Mouse (Mus musculus): ENCODE measurements at regions not wholly inside any gene's neighbourhood (a gene's known extent, or its start where the extent isn't known, plus 50 kb on each side); places are given as distances from the start of the nearest gene placed in this dataset.

- Histone ChIP-seq H3K9me3 (ENCODE audit: control insufficient read depth, low read length) (no peaks in the 10 kb centered on the region), H3K36me3 (ENCODE audit: control insufficient read depth, insufficient read depth, low read length) (no peaks in the 10 kb centered on the region), H3K9ac (replicated peaks; ENCODE audit: low read length) (no peak overlapping the region), H3K27me3 (ENCODE audit: control insufficient read depth, insufficient read depth, low read length) (no peaks in the 10 kb centered on the region), H3K27ac (replicated peaks; ENCODE audit: low read depth, low read length) (no peak overlapping the region), H3K4me1 (ENCODE audit: control insufficient read depth, insufficient read depth, low read length) (no peaks in the 10 kb centered on the region), H3K4me2 (ENCODE audit: low read length) (no peak overlapping the region), H3K4me3 (replicated peaks; ENCODE audit: low read depth, low read length) (no peak overlapping the region)
- no peak for ATAC-seq (ENCODE audit: low FRiP score, low TSS enrichment)
- DNase-seq: no peak
Observed at GRCm38 (mm10) chr1:27642118-27642517, 954.9 kb upstream of the 4931408C20Rik start.

- Histone ChIP-seq H3K36me3 (ENCODE audit: control insufficient read depth, insufficient read depth, low read length) (no peaks in the 10 kb centered on the region), H3K4me3 (replicated peaks; ENCODE audit: low read depth, low read length) (no peak overlapping the region), H3K4me1 (ENCODE audit: control insufficient read depth, insufficient read depth, low read length) (no peaks in the 10 kb centered on the region), H3K27me3 (ENCODE audit: control insufficient read depth, insufficient read depth, low read length) (no peaks in the 10 kb centered on the region), H3K4me2 (ENCODE audit: low read length) (no peak overlapping the region), H3K9me3 (ENCODE audit: control insufficient read depth, low read length) (no peaks in the 10 kb centered on the region), H3K9ac (replicated peaks; ENCODE audit: low read length) (no peak overlapping the region), H3K27ac (replicated peaks; ENCODE audit: low read depth, low read length) (no peak overlapping the region)
- ATAC-seq (ENCODE audit: low FRiP score, low TSS enrichment): no peak
- DNase-seq: no peak
Observed at GRCm38 (mm10) chr1:27629101-27629500, 941.8 kb upstream of the 4931408C20Rik start.

GRCm38 (mm10) chr1:27616250-27616649 lies 929.0 kb upstream of the 4931408C20Rik start:
- Histone ChIP-seq H3K36me3 (ENCODE audit: control insufficient read depth, insufficient read depth, low read length) (no peaks in the 10 kb centered on the region), H3K4me2 (ENCODE audit: low read length) (no peak overlapping the region), H3K9me3 (ENCODE audit: control insufficient read depth, low read length) (no peaks in the 10 kb centered on the region), H3K9ac (replicated peaks; ENCODE audit: low read length) (no peak overlapping the region), H3K27me3 (ENCODE audit: control insufficient read depth, insufficient read depth, low read length) (no peaks in the 10 kb centered on the region), H3K4me3 (replicated peaks; ENCODE audit: low read depth, low read length) (no peak overlapping the region), H3K27ac (replicated peaks; ENCODE audit: low read depth, low read length) (no peak overlapping the region), H3K4me1 (ENCODE audit: control insufficient read depth, insufficient read depth, low read length) (no peaks in the 10 kb centered on the region)
- DNase-seq (no peak), ATAC-seq (ENCODE audit: low FRiP score, low TSS enrichment) (no peak)

- H3K9ac ChIP-seq (replicated peaks; ENCODE audit: low read length): no peak overlapping the region
- H3K36me3 ChIP-seq (ENCODE audit: control insufficient read depth, insufficient read depth, low read length): no peaks in the 10 kb centered on the region
- DNase-seq: no peak
- no peak overlapping the region for H3K27ac ChIP-seq (replicated peaks; ENCODE audit: low read depth, low read length)
- no peaks in the 10 kb centered on the region for H3K4me1 ChIP-seq (ENCODE audit: control insufficient read depth, insufficient read depth, low read length)
- no peaks in the 10 kb centered on the region for H3K9me3 ChIP-seq (ENCODE audit: control insufficient read depth, low read length)
- no peaks in the 10 kb centered on the region for H3K27me3 ChIP-seq (ENCODE audit: control insufficient read depth, insufficient read depth, low read length)
- ATAC-seq (ENCODE audit: low FRiP score, low TSS enrichment): no peak
- H3K4me3 ChIP-seq (replicated peaks; ENCODE audit: low read depth, low read length): no peak overlapping the region
- no peak overlapping the region for H3K4me2 ChIP-seq (ENCODE audit: low read length)
- WGBS: 83% methylated on average over 8 of the region's 8 CpGs
Observed at GRCm38 (mm10) chr1:27608606-27609005, 921.3 kb upstream of the 4931408C20Rik start.

GRCm38 (mm10) chr1:27578776-27579175 lies 891.5 kb upstream of the 4931408C20Rik start:
- H3K27me3 ChIP-seq (ENCODE audit: control insufficient read depth, insufficient read depth, low read length): no peaks in the 10 kb centered on the region
- no peaks in the 10 kb centered on the region for H3K4me1 ChIP-seq (ENCODE audit: control insufficient read depth, insufficient read depth, low read length)
- H3K4me2 ChIP-seq (ENCODE audit: low read length): no peak overlapping the region
- no peak overlapping the region for H3K4me3 ChIP-seq (replicated peaks; ENCODE audit: low read depth, low read length)
- ATAC-seq (ENCODE audit: low FRiP score, low TSS enrichment) (no peak), DNase-seq (peak; percentile 9)
- no peaks in the 10 kb centered on the region for H3K36me3 ChIP-seq (ENCODE audit: control insufficient read depth, insufficient read depth, low read length)
- no peaks in the 10 kb centered on the region for H3K9me3 ChIP-seq (ENCODE audit: control insufficient read depth, low read length)
- H3K9ac ChIP-seq (replicated peaks; ENCODE audit: low read length): no peak overlapping the region
- no peak overlapping the region for H3K27ac ChIP-seq (replicated peaks; ENCODE audit: low read depth, low read length)

- no peak overlapping the region for H3K9ac ChIP-seq (replicated peaks; ENCODE audit: low read length)
- DNase-seq (peak; percentile 62), ATAC-seq (ENCODE audit: low FRiP score, low TSS enrichment) (no peak)
- H3K36me3 ChIP-seq (ENCODE audit: control insufficient read depth, insufficient read depth, low read length): no peaks in the 10 kb centered on the region
- no peaks in the 10 kb centered on the region for H3K9me3 ChIP-seq (ENCODE audit: control insufficient read depth, low read length)
- no peak overlapping the region for H3K4me3 ChIP-seq (replicated peaks; ENCODE audit: low read depth, low read length)
- H3K27ac ChIP-seq (replicated peaks; ENCODE audit: low read depth, low read length): no peak overlapping the region
- H3K4me1 ChIP-seq (ENCODE audit: control insufficient read depth, insufficient read depth, low read length): no peaks in the 10 kb centered on the region
- H3K27me3 ChIP-seq (ENCODE audit: control insufficient read depth, insufficient read depth, low read length): no peaks in the 10 kb centered on the region
- H3K4me2 ChIP-seq (ENCODE audit: low read length): no peak overlapping the region
Observed at GRCm38 (mm10) chr1:27559426-27559825, 872.2 kb upstream of the 4931408C20Rik start.

GRCm38 (mm10) chr1:27510787-27511395 lies 823.6 kb upstream of the 4931408C20Rik start:
- DNase-seq (peak; percentile 34), ATAC-seq (ENCODE audit: low FRiP score, low TSS enrichment) (no peak)

GRCm38 (mm10) chr1:27503807-27504206 lies 816.5 kb upstream of the 4931408C20Rik start:
- H3K27me3 ChIP-seq (ENCODE audit: control insufficient read depth, insufficient read depth, low read length): no peaks in the 10 kb centered on the region
- no peak overlapping the region for H3K27ac ChIP-seq (replicated peaks; ENCODE audit: low read depth, low read length)
- H3K4me3 ChIP-seq (replicated peaks; ENCODE audit: low read depth, low read length): no peak overlapping the region
- no peak overlapping the region for H3K4me2 ChIP-seq (ENCODE audit: low read length)
- H3K9me3 ChIP-seq (ENCODE audit: control insufficient read depth, low read length): no peaks in the 10 kb centered on the region
- no peak for DNase-seq
- no peaks in the 10 kb centered on the region for H3K4me1 ChIP-seq (ENCODE audit: control insufficient read depth, insufficient read depth, low read length)
- no peaks in the 10 kb centered on the region for H3K36me3 ChIP-seq (ENCODE audit: control insufficient read depth, insufficient read depth, low read length)
- no peak overlapping the region for H3K9ac ChIP-seq (replicated peaks; ENCODE audit: low read length)
- no peak for ATAC-seq (ENCODE audit: low FRiP score, low TSS enrichment)
- 30% methylated on average over 2 of the region's 2 CpGs for WGBS

More at GRCm38 (mm10) chr1:27510787-27511395, 823.6 kb upstream of the 4931408C20Rik start:
- Histone ChIP-seq H3K27ac (replicated peaks; ENCODE audit: low read depth, low read length) (no peak overlapping the region), H3K9ac (replicated peaks; ENCODE audit: low read length) (no peak overlapping the region), H3K4me1 (ENCODE audit: control insufficient read depth, insufficient read depth, low read length) (no peaks in the 10 kb centered on the region), H3K36me3 (ENCODE audit: control insufficient read depth, insufficient read depth, low read length) (no peaks in the 10 kb centered on the region), H3K27me3 (ENCODE audit: control insufficient read depth, insufficient read depth, low read length) (no peaks in the 10 kb centered on the region), H3K9me3 (ENCODE audit: control insufficient read depth, low read length) (no peaks in the 10 kb centered on the region), H3K4me2 (ENCODE audit: low read length) (no peak overlapping the region), H3K4me3 (replicated peaks; ENCODE audit: low read depth, low read length) (no peak overlapping the region)
- 78% methylated on average over 4 of the region's 4 CpGs for WGBS

- H3K9ac ChIP-seq (replicated peaks; ENCODE audit: low read length): no peak overlapping the region
- no peaks in the 10 kb centered on the region for H3K9me3 ChIP-seq (ENCODE audit: control insufficient read depth, low read length)
- 83% methylated on average over 2 of the region's 2 CpGs for WGBS
- ATAC-seq (ENCODE audit: low FRiP score, low TSS enrichment) (no peak), DNase-seq (no peak)
- no peak overlapping the region for H3K4me3 ChIP-seq (replicated peaks; ENCODE audit: low read depth, low read length)
- H3K27me3 ChIP-seq (ENCODE audit: control insufficient read depth, insufficient read depth, low read length): no peaks in the 10 kb centered on the region
- no peaks in the 10 kb centered on the region for H3K36me3 ChIP-seq (ENCODE audit: control insufficient read depth, insufficient read depth, low read length)
- H3K27ac ChIP-seq (replicated peaks; ENCODE audit: low read depth, low read length): no peak overlapping the region
- H3K4me1 ChIP-seq (ENCODE audit: control insufficient read depth, insufficient read depth, low read length): no peaks in the 10 kb centered on the region
- no peak overlapping the region for H3K4me2 ChIP-seq (ENCODE audit: low read length)
Observed at GRCm38 (mm10) chr1:27478991-27479390, 791.7 kb upstream of the 4931408C20Rik start.
